Mouse (Mus musculus): ENCODE data around the gene Csmd2.

DNA sequence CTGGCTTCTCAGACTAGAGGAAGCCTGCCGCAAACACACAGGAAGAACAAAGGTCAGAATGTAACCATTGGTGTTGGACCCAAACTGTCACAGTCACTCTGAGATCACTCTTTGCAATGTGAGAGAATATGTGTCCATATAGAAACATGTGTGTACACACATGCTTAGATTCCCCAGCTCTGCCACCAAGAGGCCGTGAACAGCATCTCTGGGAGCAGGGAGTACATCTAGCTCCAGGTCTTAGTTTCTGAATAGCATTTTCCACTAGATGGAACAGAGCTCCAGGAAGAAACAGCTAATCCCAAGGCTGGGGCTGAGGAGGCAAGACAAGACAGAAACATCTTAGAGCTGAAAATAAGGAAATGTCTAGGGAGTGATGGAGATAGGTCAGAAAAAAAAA, 512.3 kb downstream of the Csmd2 start:
- TF ChIP-seq CTCF (IDR thresholded peaks at IDR 0.05; ENCODE audit: control insufficient read depth, insufficient read depth, low read length) (no peak), POLR2A (IDR thresholded peaks at IDR 0.05; ENCODE audit: borderline replicate concordance, control insufficient read depth, low read depth, low read length) (no peak)
